Mouse (Mus musculus) ES-Bruce4 (cell line): ENCODE measurements around the gene Specc1l.

ENCODE experiments used
- CTCF ChIP-seq: IDR thresholded peaks from one replicate; pipeline ENCODE4 v1.8.1; 2011; ENCODE audit warnings: low read depth, low read length
- POLR2A ChIP-seq: IDR thresholded peaks from one replicate; pipeline ENCODE4 v1.8.1; 2011; ENCODE audit warnings: low read length; ENCODE audit not compliant: insufficient read depth

- TF ChIP-seq POLR2A: no peak
- no peak for TF ChIP-seq CTCF
Observed at GRCm38 (mm10) chr10:75184826-75185225, 27.0 kb upstream of the Specc1l start.
